Mouse (Mus musculus) neural tube, embryonic 13.5 days (tissue): ENCODE measurements at regions not wholly inside any gene's neighbourhood (a gene's known extent, or its start where the extent isn't known, plus 50 kb on each side); places are given as distances from the start of the nearest gene placed in this dataset.

ENCODE experiments used
- ATAC-seq: fragments of 200-750 bp; cut with Nextera tagmentation; 2 replicates; pipeline ENCODE4 v1.8.0; 2017; ENCODE audit warnings: low read depth, mild to moderate bottlenecking, moderate TSS enrichment, moderate library complexity
- H3K27ac ChIP-seq: fragments of 300-500 bp; sonication (generic); replicated peaks from 2 replicates; pipeline ENCODE4 v1.5.1; 2015; ENCODE audit warnings: moderate library complexity, mild to moderate bottlenecking, inconsistent platforms
- H3K27me3 ChIP-seq: fragments of 300-500 bp; sonication (generic); 2 replicates; pipeline ENCODE4 v1.6.1; 2015; ENCODE audit warnings: mild to moderate bottlenecking, inconsistent platforms
- H3K36me3 ChIP-seq: fragments of 300-500 bp; sonication (generic); 2 replicates; pipeline ENCODE4 v1.6.1; 2015; ENCODE audit warnings: mild to moderate bottlenecking, inconsistent platforms
- H3K4me1 ChIP-seq: fragments of 300-500 bp; sonication (generic); replicated peaks from 2 replicates; pipeline ENCODE4 v1.6.1; 2015; ENCODE audit warnings: inconsistent platforms
- H3K4me2 ChIP-seq: fragments of 300-500 bp; sonication (generic); 2 replicates; pipeline ENCODE4 v1.6.1; 2015; ENCODE audit warnings: inconsistent platforms, mild to moderate bottlenecking, moderate library complexity
- H3K4me3 ChIP-seq: fragments of 300-500 bp; sonication (generic); 2 replicates; pipeline ENCODE4 v1.5.1; 2015; ENCODE audit warnings: mild to moderate bottlenecking, inconsistent platforms
- H3K9ac ChIP-seq: fragments of 300-500 bp; sonication (generic); 2 replicates; pipeline ENCODE4 v1.6.1; 2015; ENCODE audit warnings: moderate library complexity, mild to moderate bottlenecking, inconsistent platforms
- H3K9me3 ChIP-seq: fragments of 300-500 bp; sonication (generic); 2 replicates; pipeline ENCODE4 v1.6.1; 2016; ENCODE audit warnings: inconsistent platforms
- WGBS: fragments of 180-500 bp; shearing (Covaris S2); methylation state at CpG from one replicate; pipeline ENCODE4 v1.1.7; 2015; 5-methylcytosine and 5-hydroxymethylcytosine counted together

DNA sequence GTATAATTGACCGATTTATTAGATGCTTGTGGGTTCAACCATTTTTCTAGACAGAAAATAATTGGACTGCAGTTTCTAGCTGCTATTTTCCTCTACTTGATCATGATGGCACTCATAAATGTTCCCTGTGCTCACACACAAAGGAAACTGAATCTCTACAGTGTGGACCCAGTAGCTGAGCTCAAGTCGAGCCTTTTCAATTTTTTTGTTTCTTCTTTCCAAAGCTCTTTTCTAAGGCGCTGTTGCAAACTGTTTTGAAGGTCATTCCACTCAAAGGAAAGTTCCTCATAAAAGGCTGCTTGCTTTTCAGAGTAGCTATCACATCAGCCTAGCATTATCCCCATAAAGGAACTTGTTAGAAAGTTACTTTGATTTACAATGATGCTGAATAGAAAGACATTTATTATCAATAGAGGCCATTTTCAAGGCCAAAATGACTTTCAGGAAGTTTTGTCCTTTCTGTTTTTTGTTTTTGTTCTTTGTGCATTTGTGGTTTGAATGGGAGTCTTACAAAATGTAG lies 65.8 kb upstream of the Ust start:
- ATAC-seq: peak; percentile 61
- Histone ChIP-seq H3K4me1 (peaks cover 11% of the 10 kb centered on the region), H3K27ac (peak overlapping the region; percentile 23), H3K9me3 (no peaks in the 10 kb centered on the region), H3K9ac (no peak overlapping the region), H3K4me2 (no peak overlapping the region), H3K36me3 (no peaks in the 10 kb centered on the region), H3K27me3 (no peaks in the 10 kb centered on the region), H3K4me3 (no peak overlapping the region)
- WGBS: 33% methylated on average over 3 of the region's 3 CpGs

DNA sequence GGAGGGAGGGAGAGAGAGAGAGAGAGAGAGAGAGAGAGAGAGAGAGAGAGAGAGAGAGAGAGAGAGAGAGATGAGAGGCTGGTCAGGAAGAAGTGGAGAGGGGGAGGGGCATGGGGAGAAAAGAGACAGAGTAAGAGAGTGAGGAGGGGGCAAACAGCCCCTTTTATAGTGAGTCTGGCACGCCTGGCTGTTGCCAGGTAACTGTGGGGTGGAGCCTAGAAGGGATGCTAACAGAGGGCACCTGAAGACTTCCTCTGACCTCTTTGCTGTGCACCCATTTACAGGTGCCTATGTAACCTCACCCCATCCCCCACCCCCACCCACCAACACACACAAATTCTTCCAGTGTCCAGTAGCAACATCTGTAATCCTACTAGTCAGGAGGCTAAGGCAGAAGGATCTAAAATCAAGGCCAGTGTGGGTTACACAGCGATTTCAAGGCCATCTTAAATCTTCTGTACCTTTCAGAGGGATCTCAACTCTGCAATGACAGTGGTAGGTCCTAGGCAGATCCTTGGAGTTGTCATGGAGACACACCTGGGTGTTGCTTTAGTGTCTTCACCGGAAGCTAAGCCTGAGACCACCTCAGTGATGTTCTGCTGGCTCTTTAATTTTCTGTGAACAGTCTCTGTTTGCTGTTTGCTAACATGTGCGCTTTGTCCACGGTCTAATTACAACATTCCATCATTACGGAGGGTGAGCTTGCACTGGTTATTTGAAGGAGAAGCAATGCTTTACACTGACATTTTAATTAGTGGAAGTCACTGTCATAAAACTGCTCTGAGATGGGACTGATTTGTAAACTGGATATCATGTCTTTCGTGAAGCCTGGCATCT lies 65.1 kb upstream of the Ust start:
- ATAC-seq: peak; percentile 81
- Histone ChIP-seq H3K4me3 (no peak overlapping the region), H3K4me1 (peaks cover 11% of the 10 kb centered on the region), H3K27me3 (no peaks in the 10 kb centered on the region), H3K4me2 (no peak overlapping the region), H3K36me3 (no peaks in the 10 kb centered on the region), H3K9ac (no peak overlapping the region), H3K27ac (peak overlapping the region; percentile 23), H3K9me3 (no peaks in the 10 kb centered on the region)
- 26% methylated on average over 7 of the region's 7 CpGs for WGBS

GRCm38 (mm10) chr10:8580298-8580697 lies 61.7 kb upstream of the Ust start:
- Histone ChIP-seq H3K4me2 (no peak overlapping the region), H3K9me3 (no peaks in the 10 kb centered on the region), H3K9ac (no peak overlapping the region), H3K27me3 (no peaks in the 10 kb centered on the region), H3K4me3 (no peak overlapping the region), H3K4me1 (peaks cover 11% of the 10 kb centered on the region), H3K36me3 (no peaks in the 10 kb centered on the region), H3K27ac (no peak overlapping the region)
- whole genome bisulfite sequencing: 98% methylated on average over 2 of the region's 2 CpGs
- no peak for ATAC-seq

DNA sequence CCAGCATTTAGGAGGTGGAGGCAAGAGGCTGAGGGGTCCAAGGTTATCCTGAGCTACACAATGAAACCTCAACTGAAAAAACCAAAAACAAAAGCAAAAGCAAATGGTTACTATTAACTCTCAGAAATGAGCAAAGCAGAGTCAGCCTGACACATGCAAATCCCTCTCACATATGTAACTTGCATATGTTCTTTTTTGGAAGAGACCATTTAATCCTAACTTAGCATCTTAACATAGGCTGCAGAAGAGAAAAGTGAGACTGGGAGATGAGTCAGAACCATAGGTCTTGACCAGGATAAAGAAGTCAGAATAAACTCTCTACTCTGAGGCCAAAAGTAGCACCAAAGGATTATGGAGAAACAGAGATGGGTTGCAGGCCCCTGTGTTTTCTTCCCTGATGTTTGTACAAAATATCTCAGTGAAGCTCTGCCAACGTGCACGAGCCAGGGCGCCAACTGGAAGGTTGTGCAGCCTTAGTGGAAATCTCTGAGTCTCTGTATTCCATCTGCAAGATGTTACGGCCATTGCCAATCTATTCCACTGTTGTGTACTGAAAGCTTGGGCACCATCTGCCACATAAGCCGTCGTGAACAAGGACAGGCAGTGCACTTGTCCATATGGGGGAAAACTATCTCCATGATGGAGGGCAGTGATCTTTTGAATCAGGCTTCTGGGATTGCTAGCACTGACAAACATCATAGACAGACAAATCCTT lies 59.2 kb upstream of the Ust start:
- WGBS: 85% methylated on average over 6 of the region's 6 CpGs
- no peak overlapping the region for H3K4me3 ChIP-seq
- H3K4me1 ChIP-seq: no peaks in the 10 kb centered on the region
- H3K27ac ChIP-seq: no peak overlapping the region
- H3K9ac ChIP-seq: no peak overlapping the region
- no peak overlapping the region for H3K4me2 ChIP-seq
- no peaks in the 10 kb centered on the region for H3K9me3 ChIP-seq
- H3K36me3 ChIP-seq: no peaks in the 10 kb centered on the region
- no peaks in the 10 kb centered on the region for H3K27me3 ChIP-seq
- ATAC-seq: no peak
